Mouse (Mus musculus) forelimb bud, embryonic 11.5 days (tissue): ENCODE data around the gene Klhl40.

Experiments used
- DNase-seq: peaks from one replicate; pipeline ENCODE4 v3.0.0-alpha.2; 2012; ENCODE audit warnings: low read depth, low spot score

The Klhl40 gene

GRCm38 (mm10) chr9:121826356-121826755 is 48.9 kb downstream of the Klhl40 start:
- no peak for DNase-seq

GRCm38 (mm10) chr9:121828314-121828713 is 50.9 kb downstream of the Klhl40 start:
- DNase-seq: no peak

DNA sequence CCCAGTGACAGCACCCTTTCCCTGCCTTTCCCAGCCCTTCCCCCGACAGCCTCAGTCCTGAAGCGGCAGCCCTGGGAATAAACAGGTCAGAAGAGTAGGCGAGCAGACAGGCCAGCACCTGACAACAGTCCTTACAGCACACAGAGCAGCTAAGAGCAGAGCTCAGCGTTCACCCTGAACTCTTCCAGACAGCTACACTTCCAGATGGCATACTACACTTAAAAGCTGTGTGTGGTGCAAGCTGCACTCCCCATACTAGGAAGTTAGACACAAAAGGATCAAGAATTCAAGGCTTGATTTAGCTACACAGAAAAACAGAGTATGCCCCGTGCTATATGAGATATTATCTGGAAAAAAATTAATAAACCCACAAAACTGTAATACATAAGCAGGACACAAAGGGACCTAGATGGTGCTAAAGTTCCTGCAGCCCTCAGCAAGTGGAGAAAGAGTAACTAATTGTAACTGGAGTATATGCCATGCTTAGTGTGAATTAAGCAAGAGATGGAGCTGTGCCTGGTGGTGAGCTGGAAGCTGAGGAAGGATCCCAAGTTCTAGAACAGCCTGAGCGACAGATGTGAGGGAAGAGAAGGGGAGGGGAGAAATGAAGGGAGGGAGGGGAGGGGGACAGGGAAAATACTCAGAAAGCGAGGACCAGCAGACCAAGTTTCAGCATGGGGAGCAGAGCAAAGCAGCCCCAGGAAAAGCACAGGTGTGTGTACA is 52.0 kb downstream of the Klhl40 start:
- DNase-seq: no peak

DNA sequence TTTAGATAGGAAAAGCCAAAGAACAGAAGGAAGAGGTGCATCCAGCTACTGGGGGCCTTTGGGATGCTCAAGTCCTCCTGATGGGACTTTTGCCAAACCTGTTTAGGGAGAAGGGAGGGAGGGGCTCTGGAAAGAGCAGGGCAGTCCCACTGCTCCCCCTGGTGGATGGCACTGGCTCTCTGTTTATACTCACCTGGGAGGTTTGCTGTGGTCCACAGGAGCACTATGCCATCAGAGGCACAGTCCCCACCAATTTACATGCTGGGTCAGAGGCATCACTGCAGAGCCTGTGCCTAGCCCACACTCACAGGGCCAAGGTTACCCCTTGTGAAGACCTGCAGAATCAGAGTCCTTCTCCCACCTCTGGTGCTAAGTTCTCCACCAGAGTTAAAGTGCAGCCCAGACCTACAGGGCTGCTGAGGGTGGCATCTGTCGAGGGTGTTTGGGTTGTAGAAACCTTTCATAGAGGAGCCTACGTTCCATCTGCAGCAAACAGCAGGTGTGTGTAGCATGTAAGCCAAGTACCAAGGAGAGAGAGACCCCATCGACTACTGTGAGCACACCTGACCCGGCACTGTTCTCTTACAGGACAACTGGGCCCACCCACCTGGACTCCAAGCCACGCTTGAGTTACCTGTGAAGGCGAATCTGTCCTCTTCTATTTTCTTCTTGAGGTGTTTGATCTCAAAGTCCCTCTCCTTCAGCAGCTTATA is 53.0 kb downstream of the Klhl40 start:
- peak; percentile 41 for DNase-seq

DNA sequence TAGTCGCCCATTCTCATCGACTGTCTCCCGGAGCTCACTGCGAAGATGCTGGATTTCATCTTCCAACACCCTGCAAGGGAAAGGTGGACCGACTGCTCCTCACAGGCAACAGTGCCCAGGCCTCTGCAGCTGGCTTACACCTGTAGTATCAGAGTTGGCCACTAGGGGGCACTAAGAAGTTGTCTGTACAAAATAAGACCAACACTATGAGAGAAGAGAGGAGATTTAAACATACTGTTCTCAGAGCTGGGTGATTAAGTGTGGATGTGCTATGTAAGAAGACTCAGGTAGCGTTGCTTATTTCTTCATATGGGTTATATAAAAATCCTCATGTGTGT is 53.5 kb downstream of the Klhl40 start:
- DNase-seq: peak; percentile 87
